Mouse (Mus musculus): ENCODE results near the gene Tbc1d5. TPM values are rescaled to one million over a fixed set of nuclear protein-coding genes. Genes with fewer than 3 reads are reported as not detected.
A peak's percentile ranks its signal among the peaks of the same experiment; 100 is the strongest.
"Not testable (repeated sequence)": the region's sequence is repeated elsewhere in the genome, so short reads cannot be mapped to it uniquely, and the experiment has no call there.

The Tbc1d5 gene
- polyA plus RNA-seq, 1 experiment from 2014 or later: 8.7 TPM

DNA sequence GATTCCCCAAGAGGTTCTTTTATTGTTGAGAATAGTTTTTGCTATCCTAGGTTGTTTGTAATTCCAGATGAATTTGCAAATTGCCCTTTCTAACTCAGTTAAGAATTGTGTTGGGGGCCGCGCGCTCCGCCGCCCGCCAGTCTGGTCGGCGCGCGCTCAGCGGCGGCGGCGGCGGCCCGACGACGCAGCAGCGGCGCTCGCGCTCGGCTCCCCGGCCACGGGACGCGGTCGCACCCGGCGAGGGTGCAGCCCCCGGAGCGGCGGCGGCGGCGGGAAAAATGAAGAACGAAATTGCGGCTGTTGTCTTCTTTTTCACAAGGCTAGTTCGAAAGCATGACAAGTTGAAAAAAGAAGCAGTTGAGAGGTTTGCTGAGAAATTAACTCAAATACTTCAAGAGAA lies 480.7 kb downstream of the Tbc1d5 start:
- H3K9ac ChIP-seq; H3K4me1 ChIP-seq (replicated peaks); H3K36me3 ChIP-seq; H3K27ac ChIP-seq (replicated peaks); H3K9me3 ChIP-seq: not testable (repeated sequence)
- Histone ChIP-seq H3K4me2 (peak overlapping the region; percentile 52), H3K27me3 (peaks cover 11% of the 10 kb centered on the region), H3K4me3 (peak overlapping the region; percentile 24)
- peak; percentile 71; the same call in 1 of the 2 replicates for ATAC-seq (ENCODE audit: low read depth)
- 3% methylated on average over 39 of the region's 39 CpGs for WGBS

- ATAC-seq (ENCODE audit: low read depth): no peak
- no peak overlapping the region for H3K4me2 ChIP-seq
- no peak overlapping the region for H3K4me3 ChIP-seq
- no peak overlapping the region for H3K9ac ChIP-seq
- no peaks in the 10 kb centered on the region for H3K9me3 ChIP-seq
- no peak overlapping the region for H3K27ac ChIP-seq (replicated peaks)
- peaks cover 21% of the 10 kb centered on the region for H3K36me3 ChIP-seq
- H3K27me3 ChIP-seq: no peaks in the 10 kb centered on the region
- 78% methylated on average over 6 of the region's 6 CpGs for WGBS
- peaks cover 4% of the 10 kb centered on the region; the same call in 1 of the 2 replicates for H3K4me1 ChIP-seq (replicated peaks)
Observed at GRCm38 (mm10) chr17:50688135-50688534, 491.0 kb downstream of the Tbc1d5 start.

DNA sequence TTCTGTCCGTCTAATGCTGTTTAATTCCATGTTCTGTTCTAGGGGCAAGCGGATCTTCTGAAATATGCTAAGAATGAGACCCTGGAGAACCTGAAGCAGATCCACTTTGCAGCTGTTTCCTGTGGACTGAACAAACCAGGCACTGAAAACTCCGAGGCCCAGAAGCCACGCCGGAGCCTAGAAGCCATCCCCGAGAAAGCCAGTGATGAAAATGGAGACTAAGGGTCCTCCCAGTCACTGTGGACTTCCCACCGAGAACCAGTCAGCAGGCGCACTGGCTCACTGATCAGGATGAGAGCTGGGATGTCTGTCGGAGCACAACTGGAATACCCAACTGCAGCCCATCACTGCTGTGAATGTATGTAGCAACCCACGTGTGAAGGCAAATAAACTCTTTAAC lies 491.5 kb downstream of the Tbc1d5 start:
- H3K9ac ChIP-seq: no peak overlapping the region
- H3K4me3 ChIP-seq: no peak overlapping the region
- peaks cover 4% of the 10 kb centered on the region; the same call in 1 of the 2 replicates for H3K4me1 ChIP-seq (replicated peaks)
- WGBS: 83% methylated on average over 10 of the region's 10 CpGs
- no peak overlapping the region for H3K27ac ChIP-seq (replicated peaks)
- H3K4me2 ChIP-seq: no peak overlapping the region
- H3K36me3 ChIP-seq: peaks cover 21% of the 10 kb centered on the region
- ATAC-seq (ENCODE audit: low read depth): no peak
- no peaks in the 10 kb centered on the region for H3K27me3 ChIP-seq
- H3K9me3 ChIP-seq: no peaks in the 10 kb centered on the region

- peaks cover 4% of the 10 kb centered on the region; the same call in 1 of the 2 replicates for H3K4me1 ChIP-seq (replicated peaks)
- ATAC-seq (ENCODE audit: low read depth): no peak
- no peak overlapping the region for H3K4me2 ChIP-seq
- no peak overlapping the region for H3K9ac ChIP-seq
- H3K27me3 ChIP-seq: no peaks in the 10 kb centered on the region
- 66% methylated on average over 7 of the region's 7 CpGs for WGBS
- peaks cover 21% of the 10 kb centered on the region for H3K36me3 ChIP-seq
- no peak overlapping the region for H3K4me3 ChIP-seq
- H3K27ac ChIP-seq (replicated peaks): no peak overlapping the region
- H3K9me3 ChIP-seq: no peaks in the 10 kb centered on the region
Observed at GRCm38 (mm10) chr17:50684960-50685645, 494.0 kb downstream of the Tbc1d5 start.
